Mouse (Mus musculus) liver, embryonic 16.5 days (tissue): ENCODE measurements around the gene Kcnip1. TPM values are rescaled to one million over a fixed set of nuclear protein-coding genes. Genes with fewer than 3 reads are reported as not detected.

Experiments
- ATAC-seq: fragments of 200-750 bp; cut with Nextera tagmentation; 2 replicates; pipeline ENCODE4 v1.8.0; 2017; ENCODE audit warnings: low read depth, mild to moderate bottlenecking, moderate number of reproducible peaks, moderate library complexity
- H3K27ac ChIP-seq: fragments of 300-500 bp; sonication (generic); 2 replicates; pipeline ENCODE4 v1.5.1; 2014; ENCODE audit warnings: mild to moderate bottlenecking, low read length
- H3K27me3 ChIP-seq: fragments of 300-500 bp; sonication (generic); 2 replicates; pipeline ENCODE4 v1.6.1; 2014; ENCODE audit warnings: low read depth, low read length, mixed read lengths; ENCODE audit not compliant: control insufficient read depth, insufficient read depth
- H3K36me3 ChIP-seq: fragments of 300-500 bp; sonication (generic); 2 replicates; pipeline ENCODE4 v1.6.1; 2014; ENCODE audit warnings: mild to moderate bottlenecking; ENCODE audit not compliant: control insufficient read depth, insufficient read depth
- H3K4me1 ChIP-seq: fragments of 300-500 bp; sonication (generic); 2 replicates; pipeline ENCODE4 v1.6.1; 2014; ENCODE audit warnings: low read depth, low read length, mixed read lengths; ENCODE audit not compliant: control insufficient read depth
- H3K4me2 ChIP-seq: fragments of 300-500 bp; sonication (generic); 2 replicates; pipeline ENCODE4 v1.6.1; 2014; ENCODE audit warnings: low read depth, low read length, mixed read lengths
- H3K4me3 ChIP-seq: fragments of 300-500 bp; sonication (generic); 2 replicates; pipeline ENCODE4 v1.5.1; 2014; ENCODE audit warnings: low read depth, mild to moderate bottlenecking, low read length
- H3K9ac ChIP-seq: fragments of 300-500 bp; sonication (generic); 2 replicates; pipeline ENCODE4 v1.6.1; 2014; ENCODE audit warnings: low read depth, low read length
- H3K9me3 ChIP-seq: fragments of 300-500 bp; sonication (generic); replicated peaks from 2 replicates; pipeline ENCODE4 v1.6.1; 2016; ENCODE audit warnings: low read length; ENCODE audit not compliant: control insufficient read depth
- WGBS: fragments of 180-500 bp; shearing (Covaris S2); extraction: QIAGEN DNeasy Blood & Tissue Kit; methylation state at CpG from one replicate; pipeline ENCODE4 v1.1.7; 2014; ENCODE audit not compliant: insufficient replicate concordance; 5-methylcytosine and 5-hydroxymethylcytosine counted together
- polyA plus RNA-seq: library from polyadenylated mRNA; unstranded; fragments of >200 nt; fragmentation: Nextera tagmentation; extraction: Ambion mirVana; gene quantifications from 2 replicates; pipeline ENCODE4 v1.2.1, GENCODE M21; 2015

Kcnip1 gene
- polyA plus RNA-seq, 1 experiment from 2014 or later = 0.35 TPM

DNA sequence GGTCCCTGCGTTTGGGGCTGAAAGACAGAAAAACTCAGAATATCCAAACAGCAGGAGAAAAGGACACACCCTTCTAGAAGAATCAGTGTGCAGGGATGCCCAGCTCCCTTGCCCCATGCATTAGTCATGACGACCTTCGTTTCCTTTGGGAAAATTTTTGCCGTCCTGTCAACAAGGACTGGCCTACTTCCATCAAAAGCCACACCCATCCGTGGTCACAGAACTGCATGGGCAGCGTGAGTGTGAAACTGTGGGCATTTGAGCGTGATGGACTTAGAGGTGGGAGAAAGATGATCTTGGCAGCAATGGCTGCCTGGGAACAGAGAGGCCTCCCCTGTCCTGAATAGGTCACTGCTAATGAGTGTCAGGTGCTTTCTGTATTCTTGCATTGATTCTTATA lies 20.8 kb downstream of the Kcnip1 start:
- Histone ChIP-seq H3K9ac (no peak overlapping the region), H3K27me3 (no peaks in the 10 kb centered on the region), H3K36me3 (no peaks in the 10 kb centered on the region), H3K4me3 (no peak overlapping the region), H3K4me1 (no peaks in the 10 kb centered on the region), H3K27ac (no peak overlapping the region), H3K4me2 (no peak overlapping the region), H3K9me3 (no peaks in the 10 kb centered on the region)
- no peak for ATAC-seq
- 56% methylated on average over 7 of the region's 7 CpGs for WGBS

GRCm38 (mm10) chr11:33969199-33969598 lies 23.8 kb downstream of the Kcnip1 start:
- Histone ChIP-seq H3K4me3 (no peak overlapping the region), H3K9me3 (no peaks in the 10 kb centered on the region), H3K9ac (no peak overlapping the region), H3K27me3 (no peaks in the 10 kb centered on the region), H3K4me2 (no peak overlapping the region), H3K36me3 (no peaks in the 10 kb centered on the region), H3K4me1 (no peaks in the 10 kb centered on the region), H3K27ac (no peak overlapping the region)
- 52% methylated on average over 3 of the region's 3 CpGs for WGBS
- ATAC-seq = no peak

- no peak for ATAC-seq
- 10% methylated on average over 4 of the region's 4 CpGs for WGBS
- H3K9me3 ChIP-seq = no peaks in the 10 kb centered on the region
- no peak overlapping the region for H3K4me2 ChIP-seq
- H3K4me3 ChIP-seq = no peak overlapping the region
- no peaks in the 10 kb centered on the region for H3K36me3 ChIP-seq
- H3K27ac ChIP-seq = no peak overlapping the region
- no peak overlapping the region for H3K9ac ChIP-seq
- no peaks in the 10 kb centered on the region for H3K27me3 ChIP-seq
- H3K4me1 ChIP-seq = no peaks in the 10 kb centered on the region
These were observed 25.2 kb downstream of the Kcnip1 start for GRCm38 (mm10) chr11:33967708-33968107.

- H3K27ac ChIP-seq = no peak overlapping the region
- 23% methylated on average over 2 of the region's 2 CpGs for WGBS
- no peak overlapping the region for H3K9ac ChIP-seq
- H3K4me3 ChIP-seq = no peak overlapping the region
- no peaks in the 10 kb centered on the region for H3K4me1 ChIP-seq
- no peak for ATAC-seq
- no peaks in the 10 kb centered on the region for H3K36me3 ChIP-seq
- no peak overlapping the region for H3K4me2 ChIP-seq
- H3K9me3 ChIP-seq = no peaks in the 10 kb centered on the region
- no peaks in the 10 kb centered on the region for H3K27me3 ChIP-seq
These were observed 27.6 kb downstream of the Kcnip1 start for GRCm38 (mm10) chr11:33965380-33965779.

GRCm38 (mm10) chr11:33962688-33963407 lies 30.1 kb downstream of the Kcnip1 start, which contains the start of gene Kcnmb1:
Kcnmb1 (plus strand) TSS chr11:33963013.
- Histone ChIP-seq H3K9ac (no peak within 1 kb of the TSS), H3K27ac (no peak within 1 kb of the TSS), H3K4me1 (no peaks in the 10 kb centered on the region), H3K27me3 (no peaks in the 10 kb centered on the region), H3K9me3 (no peaks in the 10 kb centered on the region), H3K4me2 (no peak within 1 kb of the TSS), H3K36me3 (no peaks in the 10 kb centered on the region), H3K4me3 (no peak within 1 kb of the TSS)
- 25% methylated on average over 6 of the region's 6 CpGs for whole genome bisulfite sequencing
- ATAC-seq = no peak

- Histone ChIP-seq H3K27ac (no peak overlapping the region), H3K9ac (no peak overlapping the region), H3K4me3 (no peak overlapping the region), H3K36me3 (no peaks in the 10 kb centered on the region), H3K9me3 (no peaks in the 10 kb centered on the region), H3K4me2 (no peak overlapping the region), H3K27me3 (no peaks in the 10 kb centered on the region), H3K4me1 (no peaks in the 10 kb centered on the region)
- ATAC-seq = no peak
- WGBS = 40% methylated on average over 6 of the region's 7 CpGs
These were observed 30.8 kb downstream of the Kcnip1 start for GRCm38 (mm10) chr11:33962178-33962577.

- WGBS = 46% methylated on average over 8 of the region's 8 CpGs
- H3K27me3 ChIP-seq = no peaks in the 10 kb centered on the region
- H3K4me3 ChIP-seq = no peak overlapping the region
- no peak overlapping the region for H3K27ac ChIP-seq
- no peak overlapping the region for H3K9ac ChIP-seq
- no peak for ATAC-seq
- no peaks in the 10 kb centered on the region for H3K36me3 ChIP-seq
- no peaks in the 10 kb centered on the region for H3K4me1 ChIP-seq
- no peak overlapping the region for H3K4me2 ChIP-seq
- H3K9me3 ChIP-seq = no peaks in the 10 kb centered on the region
These were observed 34.2 kb downstream of the Kcnip1 start for GRCm38 (mm10) chr11:33958713-33959112.

DNA sequence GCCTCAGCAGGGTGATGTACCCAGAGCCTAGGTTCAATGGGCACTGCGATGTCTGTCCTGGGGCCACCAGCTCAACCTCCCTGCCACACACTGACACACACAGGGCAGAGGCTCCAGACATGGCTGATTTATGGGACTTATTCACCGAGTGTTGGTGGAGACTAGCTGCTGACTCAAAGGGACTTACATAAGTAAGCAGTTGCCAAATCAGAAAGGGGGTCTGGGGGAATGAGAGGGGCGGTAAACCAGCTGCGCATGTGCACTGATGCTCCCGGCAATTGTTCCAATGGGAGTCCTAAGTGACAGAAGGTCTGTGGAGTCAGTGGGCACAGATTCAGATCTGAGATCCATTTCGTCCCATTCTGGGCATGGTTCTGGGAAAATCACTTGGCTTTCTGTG lies 35.4 kb downstream of the Kcnip1 start:
- H3K27ac ChIP-seq = no peak overlapping the region
- H3K9me3 ChIP-seq = no peaks in the 10 kb centered on the region
- H3K9ac ChIP-seq = no peak overlapping the region
- no peaks in the 10 kb centered on the region for H3K36me3 ChIP-seq
- no peaks in the 10 kb centered on the region for H3K27me3 ChIP-seq
- 65% methylated on average over 6 of the region's 6 CpGs for WGBS
- H3K4me1 ChIP-seq = no peaks in the 10 kb centered on the region
- ATAC-seq = no peak
- no peak overlapping the region for H3K4me2 ChIP-seq
- no peak overlapping the region for H3K4me3 ChIP-seq

GRCm38 (mm10) chr11:33956623-33957022 lies 36.3 kb downstream of the Kcnip1 start:
- Histone ChIP-seq H3K4me3 (no peak overlapping the region), H3K4me2 (no peak overlapping the region), H3K4me1 (no peaks in the 10 kb centered on the region), H3K27me3 (no peaks in the 10 kb centered on the region), H3K36me3 (no peaks in the 10 kb centered on the region), H3K9ac (no peak overlapping the region), H3K27ac (no peak overlapping the region), H3K9me3 (no peaks in the 10 kb centered on the region)
- 36% methylated on average over 5 of the region's 5 CpGs for WGBS
- ATAC-seq = no peak
